Mouse (Mus musculus) adrenal gland, adult (tissue): ENCODE results near the gene Endov.
A peak's percentile ranks its signal among the peaks of the same experiment; 100 is the strongest.

ENCODE experiments used
- DNase-seq, 2 experiments: peaks; one replicate each; pipeline ENCODE4 v3.0.0; 2022 to 2023; ENCODE audit warnings: low spot score in 1 of 2; ENCODE audit not compliant: inconsistent age in 2 of 2

Gene Endov

DNA sequence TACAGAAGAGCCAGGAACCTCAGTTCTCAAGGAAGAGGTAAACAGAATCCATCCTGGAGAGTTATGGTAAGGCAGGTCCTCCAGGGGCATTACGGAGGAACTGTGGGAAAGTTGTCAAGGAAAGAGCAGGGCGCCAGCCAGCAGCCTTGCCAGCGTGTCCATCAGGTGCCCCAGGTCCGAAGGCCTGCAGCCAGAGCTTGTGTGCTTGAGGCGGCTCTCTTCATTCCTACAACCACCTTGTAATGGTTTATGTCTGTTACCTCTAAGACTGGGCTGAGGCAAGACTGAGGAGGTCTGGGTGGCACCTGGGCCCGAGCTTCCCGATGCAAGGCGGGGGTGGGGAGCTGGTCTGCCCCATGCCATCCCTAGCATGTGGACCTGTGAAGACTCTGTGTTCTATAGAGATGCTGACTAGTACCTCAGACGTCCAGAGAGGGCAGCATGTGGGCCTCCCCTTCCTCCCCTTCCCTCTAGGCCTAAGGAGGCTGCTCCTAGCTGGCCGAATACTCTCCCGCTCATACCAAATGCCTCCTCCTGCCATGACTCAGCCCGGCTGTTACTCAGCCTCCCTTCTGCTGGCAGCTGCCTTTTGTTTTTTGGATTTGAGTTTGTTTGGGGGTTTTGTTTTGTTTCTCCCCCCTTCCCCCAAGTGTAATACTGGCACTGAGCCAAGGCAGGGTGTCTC, 25.7 kb downstream of the Endov start:
- DNase-seq = peak; percentile 47 to 67

DNA sequence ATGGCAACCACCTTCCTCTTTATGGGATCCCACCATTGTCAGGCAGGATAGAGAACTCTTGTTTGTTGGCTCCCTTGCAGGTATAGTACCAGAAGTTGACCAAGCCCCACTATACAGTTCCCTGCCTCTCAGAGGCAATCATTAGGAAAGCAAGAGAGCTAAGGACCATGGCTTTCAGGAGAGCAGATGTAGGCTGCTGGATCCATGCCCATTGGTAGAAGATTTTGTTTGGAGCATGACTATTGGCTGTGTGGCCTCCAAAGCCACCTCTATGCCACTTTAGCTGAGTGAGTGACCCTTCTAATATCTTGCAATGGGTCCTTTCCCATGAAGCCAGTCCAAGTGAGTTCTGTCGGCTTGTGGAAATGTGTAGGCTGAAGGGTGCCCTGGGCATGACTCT, 28.2 kb downstream of the Endov start:
- DNase-seq = no peak

- no peak for DNase-seq
Measured at GRCm38 (mm10) chr11:119520005-119520712, 29.0 kb downstream of the Endov start.

GRCm38 (mm10) chr11:119520713-119521063, 29.5 kb downstream of the Endov start:
- no peak for DNase-seq

DNA sequence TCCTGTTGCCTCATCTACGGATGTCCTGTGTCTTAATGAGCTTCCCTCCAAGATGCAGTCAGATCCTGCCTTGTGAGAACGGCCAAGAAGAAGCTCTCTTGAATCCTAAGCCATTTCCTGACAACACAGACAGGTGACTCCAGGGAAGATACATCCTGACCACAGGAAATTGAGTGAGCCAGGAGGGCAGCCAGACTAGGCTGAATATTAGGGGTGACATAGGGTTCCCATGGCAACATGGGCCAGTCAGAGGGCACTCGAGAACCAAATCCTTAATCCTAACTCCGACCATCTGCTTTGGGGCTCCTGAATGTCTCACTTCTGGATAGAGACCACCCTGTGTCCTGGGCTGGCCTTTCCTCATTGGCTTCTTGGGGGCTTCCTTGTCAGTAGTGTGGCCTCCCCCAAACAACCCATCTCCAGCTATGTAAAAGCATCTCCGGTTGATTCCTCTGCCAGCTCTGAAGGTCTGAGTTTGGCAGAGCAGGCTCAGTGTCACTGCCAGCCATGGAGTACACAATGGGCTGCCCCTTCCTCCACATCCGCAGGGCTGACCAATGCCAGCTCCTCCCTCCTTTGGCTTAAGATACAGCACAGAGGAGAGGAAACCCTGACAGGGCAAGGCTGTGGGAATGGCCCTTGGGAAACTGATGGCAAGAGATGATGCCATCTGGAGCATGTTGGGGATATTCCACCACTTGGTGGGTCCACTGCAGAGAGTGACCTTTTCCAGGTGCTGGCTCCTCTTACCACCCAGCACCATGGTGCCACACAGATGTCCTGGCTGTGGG, 31.0 kb downstream of the Endov start:
- no peak for DNase-seq

DNA sequence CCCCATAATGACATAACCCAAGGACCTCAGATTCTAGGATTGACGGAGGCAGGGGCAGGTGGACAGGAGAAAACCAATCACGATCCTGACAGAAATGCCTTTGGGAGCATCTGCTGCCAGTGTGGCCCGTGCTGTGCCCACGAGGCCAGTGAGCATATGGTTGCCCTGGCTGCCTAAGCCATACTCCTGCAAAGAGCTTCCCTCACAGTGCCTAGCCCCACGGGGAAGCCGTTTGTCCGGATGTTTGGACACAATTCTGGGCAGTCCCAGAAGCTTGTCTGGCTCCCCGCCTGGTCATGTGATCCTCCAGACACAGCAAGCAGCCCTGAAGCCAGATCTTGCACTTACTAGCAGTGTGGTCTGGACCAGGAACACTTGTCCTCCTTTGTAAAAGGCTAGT, 31.6 kb downstream of the Endov start:
- DNase-seq = peak in 1 of 2 experiments; percentile 51

GRCm38 (mm10) chr11:119523392-119523791, 32.2 kb downstream of the Endov start:
- DNase-seq = no peak

DNA sequence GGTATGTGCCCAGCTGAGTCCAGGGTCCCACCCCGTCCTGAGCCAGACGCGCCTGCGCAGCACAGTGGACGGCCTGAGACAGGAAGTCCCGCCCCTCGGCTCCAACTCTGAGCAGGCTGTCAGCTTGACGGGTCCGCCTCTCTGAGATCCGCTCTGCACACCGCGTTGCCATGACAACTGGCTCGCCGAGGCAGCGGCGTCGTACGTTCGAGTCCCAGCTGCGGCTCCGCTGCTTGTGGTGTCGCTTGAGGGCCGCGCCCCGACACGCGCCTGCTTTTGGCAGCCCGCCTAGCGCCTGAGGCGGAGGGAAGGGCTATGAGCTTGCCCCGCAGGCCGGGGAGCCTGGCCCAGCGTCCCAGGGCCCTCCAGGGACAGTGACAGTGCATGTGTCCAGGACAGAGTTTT, 33.4 kb downstream of the Endov start:
- peak; percentile 92 to 93 for DNase-seq

GRCm38 (mm10) chr11:119526068-119526966, 35.2 kb downstream of the Endov start:
- no peak for DNase-seq

- DNase-seq = no peak
Measured at GRCm38 (mm10) chr11:119528930-119529329, 37.8 kb downstream of the Endov start.

GRCm38 (mm10) chr11:119532460-119532859, 41.3 kb downstream of the Endov start:
- no peak for DNase-seq

GRCm38 (mm10) chr11:119533745-119534144, 42.6 kb downstream of the Endov start:
- no peak for DNase-seq

- DNase-seq = no peak
Measured at GRCm38 (mm10) chr11:119539944-119540343, 48.8 kb downstream of the Endov start.

GRCm38 (mm10) chr11:119540560-119540959, 49.4 kb downstream of the Endov start:
- DNase-seq = no peak

DNA sequence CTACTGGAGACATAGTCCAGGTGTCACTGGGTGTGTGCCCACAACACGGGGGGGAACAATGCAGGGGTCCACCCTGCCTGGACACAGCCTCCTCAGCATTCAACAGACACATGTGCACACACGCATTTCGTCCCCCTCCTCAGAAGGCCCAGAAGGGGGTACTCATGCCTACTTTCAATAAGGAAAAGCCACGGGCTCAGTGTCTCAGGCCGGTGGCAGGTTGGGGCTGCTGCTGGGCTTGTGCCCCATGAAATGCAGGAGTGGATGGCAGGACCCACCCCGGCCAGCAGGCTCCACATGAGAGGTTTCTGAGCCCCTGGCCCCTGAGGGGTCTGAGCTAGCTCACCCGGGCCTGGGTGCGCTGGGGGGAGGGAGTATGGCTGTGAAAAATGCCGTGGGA, 49.9 kb downstream of the Endov start:
- no peak for DNase-seq

DNA sequence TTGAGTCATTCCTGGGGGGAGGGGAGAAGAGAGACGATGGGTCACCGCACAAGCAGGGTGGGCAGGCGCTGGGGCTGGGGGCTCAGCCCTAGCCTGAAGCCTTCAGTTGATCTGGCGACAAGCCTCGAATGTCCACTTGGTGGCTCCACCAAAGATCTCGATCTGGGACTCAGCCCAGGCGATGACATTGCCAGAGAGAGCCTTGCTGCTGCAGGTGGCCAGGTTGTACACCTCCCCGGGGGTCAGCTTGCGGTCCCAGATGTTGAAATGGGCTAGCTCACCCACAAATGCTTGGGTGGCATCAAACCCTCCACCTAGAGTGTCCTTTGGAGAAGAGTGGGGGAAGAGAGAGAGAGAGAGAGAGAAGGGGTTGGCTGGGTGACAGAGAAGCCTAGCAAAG, 51.2 kb downstream of the Endov start:
- no peak for DNase-seq

DNA sequence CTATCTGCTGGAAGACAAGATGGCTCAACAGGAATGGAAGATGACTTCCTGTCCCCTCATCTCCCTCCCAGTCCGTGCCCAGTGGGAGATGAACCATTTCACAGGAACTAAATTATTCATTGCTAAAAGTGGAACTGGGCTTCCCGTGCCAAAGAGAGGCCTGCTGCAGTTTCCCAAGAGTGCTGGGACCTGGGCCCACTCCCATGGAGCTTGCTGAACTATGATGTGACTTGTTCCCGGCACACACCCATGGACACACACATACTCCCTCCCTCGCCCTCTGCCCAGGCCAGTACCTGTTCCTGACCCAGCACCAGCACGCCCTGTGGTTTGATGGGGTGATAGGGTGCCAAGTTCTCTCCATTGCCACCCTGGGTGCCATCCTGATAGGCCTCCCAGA, 51.7 kb downstream of the Endov start:
- DNase-seq = no peak

DNA sequence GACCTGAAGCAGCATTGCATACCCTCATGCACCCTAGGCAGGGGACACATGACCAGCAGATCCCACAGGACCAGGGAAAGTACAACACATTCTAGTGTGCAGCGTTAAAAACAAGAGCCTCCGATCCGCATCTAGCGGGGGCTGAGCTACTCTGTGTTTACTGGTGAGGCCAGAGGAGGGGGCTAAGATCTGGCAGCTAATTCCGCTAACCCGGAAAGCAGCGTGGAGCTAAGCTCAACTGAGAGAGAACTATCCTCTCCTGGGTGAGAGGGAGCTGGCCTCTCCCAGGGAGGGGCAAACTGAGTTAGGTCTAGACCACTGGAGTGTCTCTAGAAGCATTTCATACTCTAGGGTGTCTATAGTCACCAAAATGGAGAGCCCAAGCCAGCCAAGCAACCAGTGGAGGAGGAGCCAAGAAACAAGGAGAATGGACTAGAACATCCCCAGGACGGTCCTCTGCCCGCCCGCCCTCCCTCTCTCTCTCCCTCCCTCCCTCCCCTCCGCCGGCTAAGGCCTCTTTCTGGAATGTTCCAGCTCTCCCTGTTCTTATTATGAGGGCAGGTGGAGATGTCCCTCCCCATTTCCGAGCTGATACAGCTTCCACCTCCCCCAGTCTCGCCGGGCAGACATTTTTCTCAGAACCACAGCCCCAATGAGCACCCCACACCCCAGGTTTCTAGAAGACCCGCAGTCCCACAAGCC, 52.8 kb downstream of the Endov start:
- DNase-seq = no peak

GRCm38 (mm10) chr11:119544518-119545105, 53.5 kb downstream of the Endov start:
- peak in 1 of 2 experiments; percentile 70 for DNase-seq

- DNase-seq = no peak
Measured at GRCm38 (mm10) chr11:119545281-119545680, 54.1 kb downstream of the Endov start.
